Mouse (Mus musculus) forebrain, embryonic 16.5 days (tissue): ENCODE data around the gene Cd68. TPM values are rescaled to one million over a fixed set of nuclear protein-coding genes. Genes with fewer than 3 reads are reported as not detected.
"Not testable (repeated sequence)": the region's sequence is repeated elsewhere in the genome, so short reads cannot be mapped to it uniquely, and the experiment has no call there.

Experiments
- ATAC-seq: fragments of 200-750 bp; cut with Nextera tagmentation; 2 replicates; pipeline ENCODE4 v1.8.0; 2017; ENCODE audit warnings: mild to moderate bottlenecking, moderate library complexity
- H3K27ac ChIP-seq: fragments of 300-500 bp; sonication (generic); 2 replicates; pipeline ENCODE4 v1.5.1; 2014; ENCODE audit warnings: low read length, control low read depth
- H3K27me3 ChIP-seq: fragments of 300-500 bp; sonication (generic); replicated peaks from 2 replicates; pipeline ENCODE4 v1.6.1; 2014; ENCODE audit warnings: low read length; ENCODE audit not compliant: control insufficient read depth, insufficient read depth
- H3K36me3 ChIP-seq: fragments of 300-500 bp; sonication (generic); 2 replicates; pipeline ENCODE4 v1.6.1; 2014; ENCODE audit not compliant: control insufficient read depth, insufficient read depth
- H3K4me1 ChIP-seq: fragments of 300-500 bp; sonication (generic); replicated peaks from 2 replicates; pipeline ENCODE4 v1.6.1; 2014; ENCODE audit warnings: low read length; ENCODE audit not compliant: control insufficient read depth, insufficient read depth
- H3K4me2 ChIP-seq: fragments of 300-500 bp; sonication (generic); 2 replicates; pipeline ENCODE4 v1.6.1; 2014; ENCODE audit warnings: mild to moderate bottlenecking, low read length, control low read depth
- H3K4me3 ChIP-seq: fragments of 300-500 bp; sonication (generic); replicated peaks from 2 replicates; pipeline ENCODE4 v1.5.1; 2014; ENCODE audit warnings: mild to moderate bottlenecking, low read length, control low read depth
- H3K9ac ChIP-seq: fragments of 300-500 bp; sonication (generic); replicated peaks from 2 replicates; pipeline ENCODE4 v1.6.1; 2014; ENCODE audit warnings: low read depth, low read length, control low read depth
- H3K9me3 ChIP-seq: fragments of 300-500 bp; sonication (generic); 2 replicates; pipeline ENCODE4 v1.6.1; 2016; ENCODE audit warnings: low read length; ENCODE audit not compliant: control insufficient read depth
- WGBS: fragments of 180-500 bp; shearing (Covaris S2); extraction: QIAGEN DNeasy Blood & Tissue Kit; methylation state at CpG from one replicate; pipeline ENCODE4 v1.1.7; 2014; 5-methylcytosine and 5-hydroxymethylcytosine counted together
- polyA plus RNA-seq: library from polyadenylated mRNA; unstranded; fragments of >200 nt; fragmentation: Nextera tagmentation; extraction: Ambion mirVana; gene quantifications from 2 replicates; pipeline ENCODE4 v1.2.1, GENCODE M21; 2015

The Cd68 gene
- polyA plus RNA-seq, 1 experiment from 2014 or later, result 7.8 TPM

- Histone ChIP-seq H3K9ac (no peak overlapping the region), H3K36me3 (peaks cover 52% of the 10 kb centered on the region), H3K4me2 (no peak overlapping the region), H3K27me3 (no peaks in the 10 kb centered on the region), H3K9me3 (no peaks in the 10 kb centered on the region), H3K4me3 (no peak overlapping the region), H3K27ac (no peak overlapping the region), H3K4me1 (no peaks in the 10 kb centered on the region)
- WGBS, result 92% methylated on average over 5 of the region's 5 CpGs
- no peak for ATAC-seq
Measured at GRCm38 (mm10) chr11:69645860-69646259, 20.1 kb downstream of the Cd68 start.

GRCm38 (mm10) chr11:69635471-69635870 lies 30.5 kb downstream of the Cd68 start:
- ATAC-seq, result no peak
- 84% methylated on average over 3 of the region's 3 CpGs for WGBS
- Histone ChIP-seq H3K9ac (no peak overlapping the region), H3K27ac (no peak overlapping the region), H3K36me3 (peaks cover 8% of the 10 kb centered on the region; the same call in 1 of the 2 replicates), H3K4me3 (no peak overlapping the region), H3K4me2 (no peak overlapping the region), H3K27me3 (no peaks in the 10 kb centered on the region), H3K9me3 (no peaks in the 10 kb centered on the region), H3K4me1 (peaks cover 27% of the 10 kb centered on the region)

GRCm38 (mm10) chr11:69633128-69633866 lies 32.7 kb downstream of the Cd68 start:
- peak overlapping the region; percentile 98 for H3K9ac ChIP-seq

GRCm38 (mm10) chr11:69632284-69633089 lies 33.5 kb downstream of the Cd68 start, which contains the start of gene Fxr2:
Fxr2 (plus strand) TSS chr11:69632990.
- ATAC-seq, result peak; percentile 97
- no peaks in the 10 kb centered on the region for H3K9me3 ChIP-seq
- H3K27me3 ChIP-seq, result no peaks in the 10 kb centered on the region
- peak within 1 kb of the TSS; percentile 99 for H3K4me3 ChIP-seq
- peak within 1 kb of the TSS; percentile 65 for H3K4me2 ChIP-seq
- WGBS, result under 1% methylated on average over 38 of the region's 56 CpGs
- H3K9ac ChIP-seq, result peak within 1 kb of the TSS; percentile 98
- H3K36me3 ChIP-seq, result no peaks in the 10 kb centered on the region
- peaks cover 27% of the 10 kb centered on the region for H3K4me1 ChIP-seq
- peak within 1 kb of the TSS; percentile 93 for H3K27ac ChIP-seq

More at GRCm38 (mm10) chr11:69633128-69633866, 32.7 kb downstream of the Cd68 start:
- no peaks in the 10 kb centered on the region for H3K36me3 ChIP-seq
- H3K4me1 ChIP-seq, result peaks cover 27% of the 10 kb centered on the region
- under 1% methylated on average over 31 of the region's 50 CpGs for whole genome bisulfite sequencing
- ATAC-seq, result peak; percentile 65
- H3K4me3 ChIP-seq, result peak overlapping the region; percentile 99
- peak overlapping the region; percentile 65 for H3K4me2 ChIP-seq
- no peaks in the 10 kb centered on the region for H3K9me3 ChIP-seq
- no peaks in the 10 kb centered on the region for H3K27me3 ChIP-seq
- H3K27ac ChIP-seq, result peak overlapping the region; percentile 93

- no peak for ATAC-seq
- no peak overlapping the region for H3K9ac ChIP-seq
- H3K36me3 ChIP-seq, result no peaks in the 10 kb centered on the region
- 62% methylated on average over 1 of the region's 1 CpGs for WGBS
- H3K4me2 ChIP-seq, result no peak overlapping the region
- H3K9me3 ChIP-seq, result no peaks in the 10 kb centered on the region
- H3K4me3 ChIP-seq, result no peak overlapping the region
- no peak overlapping the region for H3K27ac ChIP-seq
- H3K4me1 ChIP-seq, result peaks cover 13% of the 10 kb centered on the region
- no peaks in the 10 kb centered on the region for H3K27me3 ChIP-seq
Measured at GRCm38 (mm10) chr11:69629802-69630201, 36.2 kb downstream of the Cd68 start.

GRCm38 (mm10) chr11:69628286-69628685 lies 37.7 kb downstream of the Cd68 start:
- Histone ChIP-seq H3K27me3 (no peaks in the 10 kb centered on the region), H3K27ac (no peak overlapping the region), H3K36me3 (no peaks in the 10 kb centered on the region), H3K9ac (no peak overlapping the region), H3K4me2 (no peak overlapping the region), H3K4me1 (0 out of 2 replicates have a peak, but pooled peaks cover under 1% of the 10 kb centered on the region), H3K9me3 (no peaks in the 10 kb centered on the region), H3K4me3 (no peak overlapping the region)
- ATAC-seq, result no peak
- WGBS, result 38% methylated on average over 6 of the region's 6 CpGs

- H3K4me3 ChIP-seq, H3K27me3 ChIP-seq, H3K9me3 ChIP-seq, H3K4me2 ChIP-seq, H3K36me3 ChIP-seq, H3K27ac ChIP-seq, ATAC-seq, H3K9ac ChIP-seq: not testable (repeated sequence)
- H3K4me1 ChIP-seq, result peaks cover 16% of the 10 kb centered on the region
- WGBS, result 90% methylated on average over 2 of the region's 2 CpGs
Measured at GRCm38 (mm10) chr11:69624339-69624738, 41.6 kb downstream of the Cd68 start.

- Histone ChIP-seq H3K27ac (no peak overlapping the region), H3K27me3 (no peaks in the 10 kb centered on the region), H3K4me3 (no peak overlapping the region), H3K4me2 (peak overlapping the region; percentile 73), H3K36me3 (no peaks in the 10 kb centered on the region), H3K4me1 (peaks cover 16% of the 10 kb centered on the region), H3K9me3 (no peaks in the 10 kb centered on the region), H3K9ac (peak overlapping the region; percentile 86; the same call in 1 of the 2 replicates)
- WGBS, result 63% methylated on average over 4 of the region's 4 CpGs
- ATAC-seq, result no peak
Measured at GRCm38 (mm10) chr11:69623006-69623405, 42.9 kb downstream of the Cd68 start.

- H3K4me3 ChIP-seq, result peak overlapping the region; percentile 67
- no peaks in the 10 kb centered on the region for H3K9me3 ChIP-seq
- peak overlapping the region; percentile 73 for H3K4me2 ChIP-seq
- H3K9ac ChIP-seq, result peak overlapping the region; percentile 86
- ATAC-seq, result 0 out of 2 replicates have a peak, but pooled peaks have one; percentile 18
- H3K27ac ChIP-seq, result peak overlapping the region; percentile 78
- H3K4me1 ChIP-seq, result peaks cover 16% of the 10 kb centered on the region
- WGBS, result 42% methylated on average over 6 of the region's 6 CpGs
- H3K27me3 ChIP-seq, result no peaks in the 10 kb centered on the region
- no peaks in the 10 kb centered on the region for H3K36me3 ChIP-seq
Measured at GRCm38 (mm10) chr11:69622406-69622805, 43.5 kb downstream of the Cd68 start.
